Mouse (Mus musculus) MEL (cell line): ENCODE results near the gene Ing1.

Experiments used
- BHLHE40 ChIP-seq: IDR thresholded peaks from 2 replicates; pipeline ENCODE4 v1.6.1; 2012; ENCODE audit warnings: low read depth, mild to moderate bottlenecking, inconsistent platforms, low read length, improper control_type of control experiment, borderline replicate concordance
- GATA1 ChIP-seq: IDR thresholded peaks from 2 replicates; pipeline ENCODE4 v1.6.1; 2011; ENCODE audit warnings: low read depth, low read length, improper control_type of control experiment
- MAX ChIP-seq: IDR thresholded peaks from 2 replicates; pipeline ENCODE4 v1.6.1; 2011; ENCODE audit warnings: low read length, improper control_type of control experiment

GRCm38 (mm10) chr8:11550281-11550948 lies 5.0 kb upstream of the Ing1 start, which contains the start of gene Cars2:
- TF ChIP-seq MAX (peak; percentile 63), GATA1 (no peak), BHLHE40 (no peak)
